Mouse (Mus musculus) embryonic facial prominence, embryonic 11.5 days (tissue): ENCODE measurements around the gene Ndufb6. TPM values are rescaled to one million over a fixed set of nuclear protein-coding genes. Genes with fewer than 3 reads are reported as not detected.

Experiments used
- ATAC-seq: fragments of 200-750 bp; cut with Nextera tagmentation; replicated peaks from 2 replicates; pipeline ENCODE4 v1.8.0; 2017; ENCODE audit warnings: low read depth; ENCODE audit not compliant: insufficient number of reproducible peaks, low FRiP score, low TSS enrichment
- DNase-seq: peaks from one replicate; pipeline ENCODE4 v3.0.0-alpha.2; 2015; ENCODE audit warnings: low spot score
- H3K27ac ChIP-seq: fragments of 300-500 bp; sonication (generic); replicated peaks from 2 replicates; pipeline ENCODE4 v1.5.1; 2014; ENCODE audit warnings: mild to moderate bottlenecking, low read depth, low read length, control low read depth
- H3K27me3 ChIP-seq: fragments of 300-500 bp; sonication (generic); 2 replicates; pipeline ENCODE4 v1.6.1; 2014; ENCODE audit warnings: mild to moderate bottlenecking, low read length, moderate library complexity, mixed read lengths; ENCODE audit not compliant: control insufficient read depth, insufficient read depth
- H3K36me3 ChIP-seq: fragments of 300-500 bp; sonication (generic); replicated peaks from 2 replicates; pipeline ENCODE4 v1.6.1; 2014; ENCODE audit warnings: low read depth, mild to moderate bottlenecking, low read length, moderate library complexity, mixed read lengths; ENCODE audit not compliant: control insufficient read depth, insufficient read depth
- H3K4me1 ChIP-seq: fragments of 300-500 bp; sonication (generic); 2 replicates; pipeline ENCODE4 v1.6.1; 2014; ENCODE audit warnings: low read length, mixed read lengths; ENCODE audit not compliant: control insufficient read depth, insufficient read depth
- H3K4me2 ChIP-seq: fragments of 300-500 bp; sonication (generic); 2 replicates; pipeline ENCODE4 v1.6.1; 2014; ENCODE audit warnings: low read depth, mild to moderate bottlenecking, control low read depth, low read length, moderate library complexity
- H3K4me3 ChIP-seq: fragments of 300-500 bp; sonication (generic); 2 replicates; pipeline ENCODE4 v1.5.1; 2014; ENCODE audit warnings: low read depth, low read length, control low read depth
- H3K9ac ChIP-seq: fragments of 300-500 bp; sonication (generic); replicated peaks from 2 replicates; pipeline ENCODE4 v1.6.1; 2014; ENCODE audit warnings: mild to moderate bottlenecking, control low read depth, low read length
- H3K9me3 ChIP-seq: fragments of 300-500 bp; sonication (generic); replicated peaks from 2 replicates; pipeline ENCODE4 v1.6.1; 2016; ENCODE audit warnings: mild to moderate bottlenecking, low read length, inconsistent platforms, mixed read lengths; ENCODE audit not compliant: control insufficient read depth
- WGBS: fragments of 180-500 bp; shearing (Covaris S2); extraction: QIAGEN DNeasy Blood & Tissue Kit; methylation state at CpG from one replicate; pipeline ENCODE4 v1.1.7; 2014; 5-methylcytosine and 5-hydroxymethylcytosine counted together
- polyA plus RNA-seq: library from polyadenylated mRNA; unstranded; fragments of >200 nt; fragmentation: Nextera tagmentation; extraction: Ambion mirVana; gene quantifications from 2 replicates; pipeline ENCODE4 v1.2.1, GENCODE M21; 2014

The Ndufb6 gene
- polyA plus RNA-seq, result 314 and 325 TPM in 2 replicates

- Histone ChIP-seq H3K36me3 (no peaks in the 10 kb centered on the region), H3K9ac (peak within 1 kb of the TSS; percentile 87), H3K4me3 (peak within 1 kb of the TSS; percentile 88), H3K27ac (peak within 1 kb of the TSS; percentile 56), H3K27me3 (no peaks in the 10 kb centered on the region), H3K4me1 (peaks cover 2% of the 10 kb centered on the region; the same call in 1 of the 2 replicates), H3K4me2 (peak within 1 kb of the TSS; percentile 84), H3K9me3 (no peaks in the 10 kb centered on the region)
- ATAC-seq (peak; percentile 95), DNase-seq (peak; percentile 97)
- WGBS, result under 1% methylated on average over 36 of the region's 36 CpGs
Measured at GRCm38 (mm10) chr4:40279276-40279900, at the start of gene Ndufb6. Gene Ndufb6, minus strand, starts transcription at chr4:40279421.

DNA sequence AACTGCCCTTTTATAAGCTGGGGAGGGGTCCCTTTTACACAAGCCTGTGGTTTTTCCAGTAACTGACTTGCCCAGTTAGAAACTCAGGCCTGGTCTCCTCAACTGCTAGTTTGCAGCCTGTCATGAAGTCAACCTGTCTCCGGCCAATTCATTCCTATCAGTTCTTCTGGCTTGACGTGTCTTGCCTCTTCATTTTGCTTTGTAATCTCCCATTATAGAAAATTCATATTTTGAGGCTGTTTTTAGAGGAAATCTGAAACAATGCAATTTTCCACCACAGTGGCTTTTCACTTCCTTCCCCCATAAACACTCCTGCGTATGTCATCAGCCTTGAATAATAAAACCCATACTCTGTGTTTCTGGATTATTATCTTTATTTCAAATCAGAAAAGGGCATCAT is 47.9 kb upstream of the Ndufb6 start:
- H3K27me3 ChIP-seq, result no peaks in the 10 kb centered on the region
- no peaks in the 10 kb centered on the region for H3K4me1 ChIP-seq

GRCm38 (mm10) chr4:40324620-40325019 is 45.4 kb upstream of the Ndufb6 start:
- 80% methylated on average over 7 of the region's 7 CpGs for WGBS
- no peaks in the 10 kb centered on the region for H3K27me3 ChIP-seq

More for the DNA sequence above, 47.9 kb upstream of the Ndufb6 start:
- Histone ChIP-seq H3K9me3 (no peaks in the 10 kb centered on the region), H3K9ac (no peak overlapping the region), H3K4me3 (no peak overlapping the region), H3K4me2 (no peak overlapping the region), H3K27ac (no peak overlapping the region), H3K36me3 (no peaks in the 10 kb centered on the region)
- WGBS, result 89% methylated on average over 3 of the region's 3 CpGs
- no peak for ATAC-seq
- DNase-seq, result no peak

DNA sequence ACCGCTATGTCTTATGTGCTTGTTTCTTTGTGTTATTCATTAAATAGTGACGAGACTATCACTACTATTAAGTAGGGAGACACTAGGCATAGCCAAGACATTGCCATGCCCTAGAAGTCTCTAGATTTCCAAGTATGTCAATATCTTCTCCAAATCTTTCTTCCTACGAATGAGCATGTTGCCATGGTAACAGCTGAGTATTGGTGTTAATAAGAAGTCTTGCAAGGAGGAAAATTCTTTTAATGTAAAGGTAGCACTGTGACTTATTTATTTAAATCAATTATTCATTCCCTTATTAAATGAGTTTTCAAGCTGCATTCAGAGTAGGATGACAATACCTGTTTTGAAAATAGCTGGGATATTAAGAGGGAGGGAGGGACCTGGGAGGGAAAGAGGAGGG is 38.2 kb upstream of the Ndufb6 start:
- no peaks in the 10 kb centered on the region for H3K9me3 ChIP-seq
- H3K9ac ChIP-seq, result no peak overlapping the region
- no peak overlapping the region for H3K4me2 ChIP-seq
- WGBS, result 72% methylated on average over 3 of the region's 3 CpGs
- no peaks in the 10 kb centered on the region for H3K27me3 ChIP-seq
- H3K27ac ChIP-seq, result no peak overlapping the region
- ATAC-seq (no peak), DNase-seq (no peak)
- H3K4me3 ChIP-seq, result no peak overlapping the region
- H3K36me3 ChIP-seq, result no peaks in the 10 kb centered on the region
- no peaks in the 10 kb centered on the region for H3K4me1 ChIP-seq

More at GRCm38 (mm10) chr4:40324620-40325019, 45.4 kb upstream of the Ndufb6 start:
- no peaks in the 10 kb centered on the region for H3K36me3 ChIP-seq
- no peaks in the 10 kb centered on the region for H3K4me1 ChIP-seq
- no peaks in the 10 kb centered on the region for H3K9me3 ChIP-seq
- ATAC-seq, result no peak
- no peak overlapping the region for H3K4me2 ChIP-seq
- DNase-seq, result no peak
- no peak overlapping the region for H3K27ac ChIP-seq
- no peak overlapping the region for H3K4me3 ChIP-seq
- no peak overlapping the region for H3K9ac ChIP-seq

DNA sequence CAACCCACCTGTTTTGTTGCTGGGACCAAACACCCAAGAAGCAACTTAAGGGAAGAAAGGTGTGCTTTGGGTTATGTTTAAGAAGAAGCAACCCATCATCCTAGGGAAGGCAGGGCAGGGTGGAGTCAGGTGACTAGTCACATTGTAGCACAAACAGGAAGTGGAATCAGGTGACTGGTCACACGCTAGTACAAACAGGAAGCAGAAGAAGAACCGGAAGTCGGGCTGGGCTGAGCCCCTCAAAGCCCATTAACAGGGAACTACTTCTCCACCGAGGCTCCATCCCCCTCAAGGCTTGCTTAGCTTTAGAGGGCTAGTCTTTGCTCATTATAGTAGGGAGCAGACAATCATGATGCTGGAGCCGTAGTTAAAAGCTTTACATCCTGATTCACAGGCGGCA is 33.8 kb upstream of the Ndufb6 start:
- H3K4me3 ChIP-seq, result no peak overlapping the region

GRCm38 (mm10) chr4:40312213-40312612 is 33.0 kb upstream of the Ndufb6 start:
- no peaks in the 10 kb centered on the region for H3K27me3 ChIP-seq
- H3K27ac ChIP-seq, result no peak overlapping the region
- no peak overlapping the region for H3K4me3 ChIP-seq
- H3K4me2 ChIP-seq, result no peak overlapping the region
- H3K36me3 ChIP-seq, result no peaks in the 10 kb centered on the region
- H3K4me1 ChIP-seq, result no peaks in the 10 kb centered on the region
- DNase-seq (no peak), ATAC-seq (no peak)
- H3K9me3 ChIP-seq, result no peaks in the 10 kb centered on the region
- WGBS, result 76% methylated on average over 1 of the region's 1 CpGs
- H3K9ac ChIP-seq, result no peak overlapping the region

More for the DNA sequence above, 33.8 kb upstream of the Ndufb6 start:
- H3K27me3 ChIP-seq, result no peaks in the 10 kb centered on the region
- H3K9me3 ChIP-seq, result no peaks in the 10 kb centered on the region
- no peaks in the 10 kb centered on the region for H3K36me3 ChIP-seq
- ATAC-seq (no peak), DNase-seq (no peak)
- WGBS, result 67% methylated on average over 6 of the region's 6 CpGs
- H3K9ac ChIP-seq, result no peak overlapping the region
- H3K4me1 ChIP-seq, result no peaks in the 10 kb centered on the region
- H3K27ac ChIP-seq, result no peak overlapping the region
- no peak overlapping the region for H3K4me2 ChIP-seq

GRCm38 (mm10) chr4:40310796-40311383 is 31.7 kb upstream of the Ndufb6 start:
- 81% methylated on average over 11 of the region's 11 CpGs for WGBS
- ATAC-seq, result no peak
- Histone ChIP-seq H3K36me3 (no peaks in the 10 kb centered on the region), H3K9me3 (no peaks in the 10 kb centered on the region), H3K4me3 (no peak overlapping the region), H3K27me3 (no peaks in the 10 kb centered on the region), H3K4me2 (no peak overlapping the region), H3K27ac (no peak overlapping the region), H3K9ac (no peak overlapping the region), H3K4me1 (no peaks in the 10 kb centered on the region)
- no peak for DNase-seq

DNA sequence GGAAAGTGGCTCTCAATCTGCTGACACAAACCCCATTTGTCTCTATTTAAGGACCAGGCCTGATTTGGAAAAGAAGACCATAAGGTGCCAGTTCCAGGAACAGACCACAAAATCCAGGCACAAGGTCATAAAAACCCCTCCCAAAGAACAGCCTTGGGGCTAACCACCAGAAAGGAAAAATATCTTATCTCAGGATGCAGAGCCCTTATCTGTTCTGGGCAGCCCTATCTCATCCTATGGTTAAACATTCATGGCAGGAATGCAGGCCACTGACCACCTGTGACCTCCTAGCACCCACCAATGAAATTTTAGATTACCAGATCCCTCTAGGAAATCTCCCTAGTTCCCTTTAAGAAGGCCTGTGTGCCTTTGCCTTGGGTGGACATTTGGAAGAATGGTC is 30.5 kb upstream of the Ndufb6 start:
- H3K4me1 ChIP-seq, result no peaks in the 10 kb centered on the region
- ATAC-seq, result no peak
- H3K4me3 ChIP-seq, result no peak overlapping the region
- H3K9ac ChIP-seq, result no peak overlapping the region
- no peak overlapping the region for H3K27ac ChIP-seq
- H3K27me3 ChIP-seq, result no peaks in the 10 kb centered on the region
- DNase-seq, result no peak
- no peaks in the 10 kb centered on the region for H3K36me3 ChIP-seq
- H3K4me2 ChIP-seq, result no peak overlapping the region
- no peaks in the 10 kb centered on the region for H3K9me3 ChIP-seq
